ENCODE assay signal across 16 mouse cellular contexts in the genomic region with DNA sequence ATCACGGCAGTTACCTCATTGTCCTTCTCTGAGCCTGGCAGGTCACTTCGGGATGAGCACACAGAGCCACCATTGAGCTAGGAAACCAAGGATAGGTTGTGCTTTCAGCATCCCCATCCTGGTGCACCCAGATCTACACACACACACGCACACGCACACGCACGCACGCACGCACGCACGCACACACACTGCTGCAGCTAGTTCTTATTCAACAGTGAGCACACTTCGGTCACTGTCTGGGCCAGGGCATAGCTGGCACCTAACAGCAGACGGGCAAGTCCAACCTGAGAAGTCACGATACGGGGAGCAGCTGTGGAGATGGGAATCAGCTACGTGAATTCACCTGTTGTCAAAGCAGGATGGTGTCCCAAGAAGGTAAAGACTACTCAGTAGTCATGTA. TPM values are rescaled to one million over a fixed set of nuclear protein-coding genes. Genes with fewer than 3 reads are reported as not detected.
DNase-seq lines count a peak whose midpoint lies in the region; ATAC-seq lines count a peak whose summit lies in the region.
"Had no signal": no experiment of that assay in that cellular context is flagged by ENCODE, and none has a peak within 500 bp of the region (broad histone marks: within the 10 kb centered on the region; RNA-seq: fewer than 3 reads in every experiment).

No protein-coding gene starts in this region.

- H3K27ac ChIP-seq in kidney, embryonic 14.5 days (ENCODE audit: low read depth, low read length) = peak overlapping the region; percentile 87; the same call in 1 of the 2 replicates
- peak overlapping the region; percentile 93 for H3K27ac ChIP-seq in embryonic facial prominence, embryonic 15.5 days (replicated peaks)
- peak overlapping the region; percentile 85; the same call in 1 of the 2 replicates for H3K27ac ChIP-seq in stomach, embryonic 14.5 days (ENCODE audit: low read length)

- H3K9me3 ChIP-seq in kidney, embryonic 14.5 days (ENCODE audit: control insufficient read depth, low read length) = no peaks in the 10 kb centered on the region
- no peaks in the 10 kb centered on the region for H3K9me3 ChIP-seq in embryonic facial prominence, embryonic 15.5 days (replicated peaks)
- no peaks in the 10 kb centered on the region for H3K9me3 ChIP-seq in stomach, embryonic 14.5 days (ENCODE audit: control insufficient read depth, low read depth, low read length)
- H3K9me3 ChIP-seq: forebrain, embryonic 12.5 days had no signal

- H3K4me1 ChIP-seq in kidney, embryonic 14.5 days (ENCODE audit: control insufficient read depth, insufficient read depth, low read length) = peaks cover 37% of the 10 kb centered on the region
- H3K4me1 ChIP-seq in embryonic facial prominence, embryonic 15.5 days = peaks cover 46% of the 10 kb centered on the region
- peaks cover 36% of the 10 kb centered on the region for H3K4me1 ChIP-seq in stomach, embryonic 14.5 days (ENCODE audit: control insufficient read depth, insufficient read depth, low read length)
- H3K4me1 ChIP-seq: forebrain, embryonic 12.5 days had no signal

- DNase-seq in kidney, adult 18-20 months = no peak
- DNase-seq in ZHBTc4 (ENCODE audit: low read depth, low spot score) = peak; percentile 54
- no peak for DNase-seq in urinary bladder, adult 2 months (ENCODE audit: low spot score)
- DNase-seq in cerebellum, adult 9-10 months = no peak
- DNase-seq: adrenal gland, postnatal 36 days; cerebellum, postnatal 10 days; layer of hippocampus, postnatal 36 days; left cerebral cortex, postnatal 4 days; midbrain, embryonic 14.5 days; thymus, adult 18-20 months had no signal

- ATAC-seq in kidney, embryonic 14.5 days (ENCODE audit: low FRiP score, low TSS enrichment) = no peak
- no peak for ATAC-seq in embryonic facial prominence, embryonic 15.5 days (ENCODE audit: insufficient number of reproducible peaks, low FRiP score, low TSS enrichment, low read depth)
- ATAC-seq in stomach, embryonic 14.5 days (ENCODE audit: insufficient number of reproducible peaks, insufficient read depth, low FRiP score, low read depth) = no peak
- ATAC-seq: activated CD4-positive, CD25-positive, alpha-beta regulatory T cell, adult 4 months had no signal

- H3K4me3 ChIP-seq in kidney, embryonic 14.5 days (ENCODE audit: low read length) = no peak overlapping the region
- H3K4me3 ChIP-seq in embryonic facial prominence, embryonic 15.5 days (replicated peaks) = no peak overlapping the region
- no peak overlapping the region for H3K4me3 ChIP-seq in stomach, embryonic 14.5 days (ENCODE audit: low read depth, low read length)
- H3K4me3 ChIP-seq: forebrain, embryonic 12.5 days had no signal

- no peak overlapping the region for H3K4me2 ChIP-seq in kidney, embryonic 14.5 days (replicated peaks; ENCODE audit: low read depth, low read length)
- no peak overlapping the region for H3K4me2 ChIP-seq in embryonic facial prominence, embryonic 15.5 days (replicated peaks)
- no peak overlapping the region for H3K4me2 ChIP-seq in stomach, embryonic 14.5 days (replicated peaks; ENCODE audit: low read depth, low read length)
- H3K4me2 ChIP-seq: forebrain, embryonic 12.5 days had no signal

- WGBS in kidney, embryonic 14.5 days = 93% methylated on average over 15 of the region's 15 CpGs
- 95% methylated on average over 15 of the region's 15 CpGs for WGBS in embryonic facial prominence, embryonic 15.5 days
- WGBS in stomach, embryonic 14.5 days = 97% methylated on average over 15 of the region's 15 CpGs

- no peaks in the 10 kb centered on the region for H3K27me3 ChIP-seq in kidney, embryonic 14.5 days (ENCODE audit: control insufficient read depth, insufficient read depth, low read length)
- H3K27me3 ChIP-seq in embryonic facial prominence, embryonic 15.5 days = no peaks in the 10 kb centered on the region
- no peaks in the 10 kb centered on the region for H3K27me3 ChIP-seq in stomach, embryonic 14.5 days (ENCODE audit: control insufficient read depth, insufficient read depth, low read length)
- H3K27me3 ChIP-seq: forebrain, embryonic 12.5 days had no signal

- peaks cover 19% of the 10 kb centered on the region for H3K36me3 ChIP-seq in kidney, embryonic 14.5 days (ENCODE audit: control insufficient read depth, insufficient read depth, low read length)
- H3K36me3 ChIP-seq in embryonic facial prominence, embryonic 15.5 days = 0 out of 2 replicates have a peak, but pooled peaks cover 12% of the 10 kb centered on the region
- peaks cover 6% of the 10 kb centered on the region; the same call in 1 of the 2 replicates for H3K36me3 ChIP-seq in stomach, embryonic 14.5 days (ENCODE audit: control insufficient read depth, insufficient read depth, low read length)

- H3K9ac ChIP-seq in kidney, embryonic 14.5 days (ENCODE audit: low read depth, low read length) = no peak overlapping the region; the same call in 1 of the 2 replicates
- no peak overlapping the region for H3K9ac ChIP-seq in embryonic facial prominence, embryonic 15.5 days
- H3K9ac ChIP-seq in stomach, embryonic 14.5 days (replicated peaks; ENCODE audit: low read depth, low read length) = no peak overlapping the region
- H3K9ac ChIP-seq: forebrain, embryonic 12.5 days had no signal

RNA-seq across cellular contexts. Expression of gene Nthl1, which starts 8.1 kb away (rescaled TPM):
- 14.2 and 17.0 TPM in 2 replicates for polyA plus RNA-seq in kidney, embryonic 14.5 days (2014; fragmentation: Nextera tagmentation; extraction: Ambion mirVana)
- 22.2 and 25.3 TPM in 2 replicates for polyA plus RNA-seq in embryonic facial prominence, embryonic 15.5 days (2015; fragmentation: Nextera tagmentation; extraction: Ambion mirVana)
- polyA plus RNA-seq in stomach, embryonic 14.5 days (2014; fragmentation: Nextera tagmentation; extraction: Ambion mirVana) = 18.1 and 19.6 TPM in 2 replicates
- 21.7 and 22.0 TPM in 2 replicates for polyA plus RNA-seq in urinary bladder, adult 2 months (2012; rRNA removed)

RNA-seq across cellular contexts. Expression of gene Tsc2, which starts 8.2 kb away (rescaled TPM):
- 48.3 and 55.4 TPM in 2 replicates for polyA plus RNA-seq in kidney, embryonic 14.5 days (2014; fragmentation: Nextera tagmentation; extraction: Ambion mirVana)
- 57.8 and 64.4 TPM in 2 replicates for polyA plus RNA-seq in embryonic facial prominence, embryonic 15.5 days (2015; fragmentation: Nextera tagmentation; extraction: Ambion mirVana)
- polyA plus RNA-seq in stomach, embryonic 14.5 days (2014; fragmentation: Nextera tagmentation; extraction: Ambion mirVana) = 57.1 and 57.7 TPM in 2 replicates
- 95.3 and 112 TPM in 2 replicates for polyA plus RNA-seq in urinary bladder, adult 2 months (2012; rRNA removed)

RNA-seq across cellular contexts. Expression of gene Slc9a3r2, which starts 9.5 kb away (rescaled TPM):
- polyA plus RNA-seq in kidney, embryonic 14.5 days (2014; fragmentation: Nextera tagmentation; extraction: Ambion mirVana) = 86.1 and 95.5 TPM in 2 replicates
- polyA plus RNA-seq in embryonic facial prominence, embryonic 15.5 days (2015; fragmentation: Nextera tagmentation; extraction: Ambion mirVana) = 64.4 and 65.9 TPM in 2 replicates
- 44.9 and 47.7 TPM in 2 replicates for polyA plus RNA-seq in stomach, embryonic 14.5 days (2014; fragmentation: Nextera tagmentation; extraction: Ambion mirVana)
- polyA plus RNA-seq in urinary bladder, adult 2 months (2012; rRNA removed) = 59.2 and 63.5 TPM in 2 replicates
- polyA plus RNA-seq: activated CD4-positive, CD25-positive, alpha-beta regulatory T cell, adult 4 months had no signal

RNA-seq across cellular contexts. Expression of gene Npw, which starts 17.7 kb away (rescaled TPM):
- 0.66 TPM in 1 of 2 replicates, not detected in the other for polyA plus RNA-seq in kidney, embryonic 14.5 days (2014; fragmentation: Nextera tagmentation; extraction: Ambion mirVana)
- 0.36 and 0.56 TPM in 2 replicates for polyA plus RNA-seq in embryonic facial prominence, embryonic 15.5 days (2015; fragmentation: Nextera tagmentation; extraction: Ambion mirVana)
- 0.42 and 0.90 TPM in 2 replicates for polyA plus RNA-seq in stomach, embryonic 14.5 days (2014; fragmentation: Nextera tagmentation; extraction: Ambion mirVana)
- polyA plus RNA-seq in urinary bladder, adult 2 months (2012; rRNA removed) = 0.62 and 0.80 TPM in 2 replicates
- polyA plus RNA-seq: forebrain, embryonic 12.5 days; large intestine, adult 2 months; midbrain, embryonic 14.5 days had no signal

RNA-seq across cellular contexts. Expression of gene Zfp598, which starts 28.9 kb away (rescaled TPM):
- polyA plus RNA-seq in kidney, embryonic 14.5 days (2014; fragmentation: Nextera tagmentation; extraction: Ambion mirVana) = 25.3 and 34.4 TPM in 2 replicates
- polyA plus RNA-seq in embryonic facial prominence, embryonic 15.5 days (2015; fragmentation: Nextera tagmentation; extraction: Ambion mirVana) = 23.8 and 26.8 TPM in 2 replicates
- polyA plus RNA-seq in stomach, embryonic 14.5 days (2014; fragmentation: Nextera tagmentation; extraction: Ambion mirVana) = 24.8 and 26.5 TPM in 2 replicates
- polyA plus RNA-seq in urinary bladder, adult 2 months (2012; rRNA removed) = 42.9 and 54.2 TPM in 2 replicates
